Mouse (Mus musculus): Measurements from ENCODE around the gene Arl8b. TPM values are rescaled to one million over a fixed set of nuclear protein-coding genes. Genes with fewer than 3 reads are reported as not detected.
"Not testable (repeated sequence)": the region's sequence is repeated elsewhere in the genome, so short reads cannot be mapped to it uniquely, and the experiment has no call there.

Arl8b gene
- polyA plus RNA-seq, 1 experiment: 9.6 TPM

DNA sequence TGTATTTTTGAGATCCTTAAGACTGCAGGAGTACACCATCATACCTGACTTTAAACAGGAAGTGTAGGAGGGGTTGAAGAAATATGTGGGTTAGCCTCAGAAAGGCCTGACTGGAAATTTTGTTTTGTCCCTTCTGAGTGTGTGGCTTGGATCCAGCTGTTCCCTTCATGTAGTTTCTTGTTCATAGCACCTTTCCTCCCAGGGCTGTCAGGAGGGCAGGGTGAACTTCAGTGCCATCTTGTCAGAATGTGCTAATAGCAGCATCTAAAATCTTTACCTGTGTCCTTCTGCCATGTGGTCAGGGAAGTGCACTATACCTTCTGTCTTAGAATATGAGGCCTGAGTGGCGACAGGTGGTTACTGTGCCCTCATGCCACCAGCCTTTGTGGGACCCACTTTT, 78.3 kb downstream of the Arl8b start:
- Histone ChIP-seq H3K27ac (ENCODE audit: insufficient read depth, low read depth, low read length) (no peak overlapping the region), H3K4me1 (ENCODE audit: control insufficient read depth, insufficient read depth, insufficient read length, low read length) (no peaks in the 10 kb centered on the region), H3K36me3 (ENCODE audit: control insufficient read depth, insufficient read depth, low read length) (peaks cover 13% of the 10 kb centered on the region), H3K27me3 (ENCODE audit: control insufficient read depth, insufficient read depth, low read length) (no peaks in the 10 kb centered on the region), H3K4me3 (ENCODE audit: low read depth, low read length) (no peak overlapping the region)
- no peak for TF ChIP-seq CTCF (IDR thresholded peaks at IDR 0.05; ENCODE audit: extremely low read depth, insufficient read length, insufficient replicate concordance, low read depth, low read length)
- TF ChIP-seq POLR2A (IDR thresholded peaks at IDR 0.05; ENCODE audit: low read depth, low read length): no peak
- 97% methylated on average over 1 of the region's 1 CpGs for WGBS

- no peaks in the 10 kb centered on the region for H3K4me1 ChIP-seq (ENCODE audit: control insufficient read depth, insufficient read depth, insufficient read length, low read length)
- no peak overlapping the region for H3K27ac ChIP-seq (ENCODE audit: insufficient read depth, low read depth, low read length)
- peaks cover 5% of the 10 kb centered on the region for H3K36me3 ChIP-seq (ENCODE audit: control insufficient read depth, insufficient read depth, low read length)
- H3K4me3 ChIP-seq (ENCODE audit: low read depth, low read length): no peak overlapping the region
- H3K27me3 ChIP-seq (ENCODE audit: control insufficient read depth, insufficient read depth, low read length): no peaks in the 10 kb centered on the region
- 54% methylated on average over 2 of the region's 2 CpGs for WGBS
- no peak for TF ChIP-seq POLR2A (IDR thresholded peaks at IDR 0.05; ENCODE audit: low read depth, low read length)
- no peak for TF ChIP-seq CTCF (IDR thresholded peaks at IDR 0.05; ENCODE audit: extremely low read depth, insufficient read length, insufficient replicate concordance, low read depth, low read length)
These were observed 79.6 kb downstream of the Arl8b start for GRCm38 (mm10) chr6:108862548-108862947.

- Histone ChIP-seq H3K27ac (ENCODE audit: insufficient read depth, low read depth, low read length) (no peak overlapping the region), H3K36me3 (ENCODE audit: control insufficient read depth, insufficient read depth, low read length) (no peaks in the 10 kb centered on the region), H3K27me3 (ENCODE audit: control insufficient read depth, insufficient read depth, low read length) (no peaks in the 10 kb centered on the region), H3K4me1 (ENCODE audit: control insufficient read depth, insufficient read depth, insufficient read length, low read length) (peaks cover 3% of the 10 kb centered on the region; the same call in 1 of the 2 replicates), H3K4me3 (ENCODE audit: low read depth, low read length) (no peak overlapping the region)
- no peak for TF ChIP-seq CTCF (IDR thresholded peaks at IDR 0.05; ENCODE audit: extremely low read depth, insufficient read length, insufficient replicate concordance, low read depth, low read length)
- no peak for TF ChIP-seq POLR2A (IDR thresholded peaks at IDR 0.05; ENCODE audit: low read depth, low read length)
- 28% methylated on average over 5 of the region's 5 CpGs for WGBS
These were observed 83.4 kb downstream of the Arl8b start for GRCm38 (mm10) chr6:108866317-108866716.

GRCm38 (mm10) chr6:108869031-108869430, 86.1 kb downstream of the Arl8b start:
- 31% methylated on average over 2 of the region's 2 CpGs for WGBS
- H3K4me3 ChIP-seq (ENCODE audit: low read depth, low read length); H3K36me3 ChIP-seq (ENCODE audit: control insufficient read depth, insufficient read depth, low read length); H3K27me3 ChIP-seq (ENCODE audit: control insufficient read depth, insufficient read depth, low read length); H3K27ac ChIP-seq (ENCODE audit: insufficient read depth, low read depth, low read length); H3K4me1 ChIP-seq (ENCODE audit: control insufficient read depth, insufficient read depth, insufficient read length, low read length): not testable (repeated sequence)

DNA sequence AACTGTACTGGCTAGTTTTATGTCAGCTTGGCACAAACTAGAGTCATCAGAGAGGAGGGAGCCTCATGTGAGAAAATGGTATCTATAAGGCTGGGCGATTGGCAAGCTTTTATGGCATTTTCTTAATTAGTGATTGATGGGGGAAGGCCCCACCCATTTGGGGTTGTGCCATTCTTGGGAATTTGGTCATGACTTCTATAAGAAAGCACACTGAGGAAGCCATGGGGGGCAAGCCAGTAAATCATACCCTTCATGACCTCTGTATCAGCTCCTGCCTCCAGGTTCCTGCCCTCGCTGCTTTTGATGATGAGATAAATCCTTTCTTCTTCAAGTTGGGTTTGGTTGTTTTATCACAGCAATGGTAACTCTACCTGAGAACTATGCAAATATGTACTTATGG, 87.5 kb downstream of the Arl8b start:
- Histone ChIP-seq H3K27ac (ENCODE audit: insufficient read depth, low read depth, low read length) (no peak overlapping the region), H3K27me3 (ENCODE audit: control insufficient read depth, insufficient read depth, low read length) (no peaks in the 10 kb centered on the region), H3K4me3 (ENCODE audit: low read depth, low read length) (no peak overlapping the region), H3K4me1 (ENCODE audit: control insufficient read depth, insufficient read depth, insufficient read length, low read length) (peaks cover 3% of the 10 kb centered on the region; the same call in 1 of the 2 replicates), H3K36me3 (ENCODE audit: control insufficient read depth, insufficient read depth, low read length) (no peaks in the 10 kb centered on the region)
- TF ChIP-seq CTCF (IDR thresholded peaks at IDR 0.05; ENCODE audit: extremely low read depth, insufficient read length, insufficient replicate concordance, low read depth, low read length) (no peak), POLR2A (IDR thresholded peaks at IDR 0.05; ENCODE audit: low read depth, low read length) (no peak)
- WGBS: 52% methylated on average over 2 of the region's 2 CpGs

DNA sequence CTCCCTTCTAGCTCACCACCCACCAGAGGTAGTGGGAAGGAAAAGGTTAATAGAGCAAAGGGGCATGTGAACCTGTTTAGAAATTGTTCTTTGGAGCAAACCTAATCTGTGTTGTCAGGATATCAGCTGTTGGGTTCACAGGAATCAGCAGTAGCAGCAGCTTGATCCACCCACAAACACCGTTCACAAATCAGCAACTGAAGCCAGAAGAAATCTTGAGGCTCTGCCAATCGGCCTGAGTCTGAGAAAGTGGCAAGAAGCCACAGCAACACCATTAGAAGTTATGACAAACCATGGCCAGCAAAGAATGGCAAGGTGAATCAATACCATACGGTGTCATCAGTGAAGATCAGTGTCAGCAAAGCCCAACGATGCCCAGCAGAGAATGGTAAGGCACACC, 88.4 kb downstream of the Arl8b start:
- Histone ChIP-seq H3K4me1 (ENCODE audit: control insufficient read depth, insufficient read depth, insufficient read length, low read length) (peaks cover 3% of the 10 kb centered on the region; the same call in 1 of the 2 replicates), H3K4me3 (ENCODE audit: low read depth, low read length) (no peak overlapping the region), H3K27me3 (ENCODE audit: control insufficient read depth, insufficient read depth, low read length) (no peaks in the 10 kb centered on the region), H3K36me3 (ENCODE audit: control insufficient read depth, insufficient read depth, low read length) (no peaks in the 10 kb centered on the region), H3K27ac (ENCODE audit: insufficient read depth, low read depth, low read length) (no peak overlapping the region)
- TF ChIP-seq POLR2A (IDR thresholded peaks at IDR 0.05; ENCODE audit: low read depth, low read length) (no peak), CTCF (IDR thresholded peaks at IDR 0.05; ENCODE audit: extremely low read depth, insufficient read length, insufficient replicate concordance, low read depth, low read length) (no peak)
- WGBS: 80% methylated on average over 4 of the region's 4 CpGs

Other genes starting within 250 kb of the Arl8b start
- 10.7 and 22.2 TPM in 2 replicates for gene Bhlhe40, start 122.5 kb upstream of the Arl8b start, polyA plus RNA-seq (2012; rRNA removed)
- gene Edem1, start 45.5 kb downstream of the Arl8b start, polyA plus RNA-seq (2012; rRNA removed): 30.8 and 55.9 TPM in 2 replicates